Mouse (Mus musculus): Measurements from ENCODE around the gene Prkcg. TPM values are rescaled to one million over a fixed set of nuclear protein-coding genes. Genes with fewer than 3 reads are reported as not detected.

Prkcg gene
- total and polyA plus RNA-seq, 3 experiments: 0.15 to 3.0 (median 0.17) TPM

DNA sequence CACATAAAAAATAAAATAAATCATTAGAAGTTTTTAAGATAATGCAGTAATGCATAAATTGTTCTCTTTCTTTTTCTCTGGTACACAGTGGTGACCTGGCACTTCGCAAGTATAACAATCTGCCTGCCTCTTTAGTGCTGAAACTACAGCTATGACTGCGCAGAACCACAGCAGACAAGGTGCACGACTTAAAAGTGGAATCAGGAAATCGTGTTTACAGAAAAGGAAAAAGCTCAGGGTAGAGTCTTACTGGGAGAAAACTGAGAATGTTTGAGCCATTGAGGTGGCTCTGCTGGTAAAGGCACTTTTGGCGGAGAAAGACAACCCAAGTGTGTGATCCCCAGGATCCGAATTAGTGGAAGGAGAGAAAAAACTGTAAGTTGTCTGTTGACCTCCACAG is 7.2 kb upstream of the Prkcg start:
- Histone ChIP-seq H3K27me3 (replicated peaks) (no peaks in the 10 kb centered on the region), H3K27ac (ENCODE audit: insufficient read depth, low read depth) (peak overlapping the region; percentile 45), H3K9ac (ENCODE audit: insufficient read depth, low read depth) (no peak overlapping the region), H3K79me2 (replicated peaks; ENCODE audit: control insufficient read depth, extremely low read depth, insufficient read depth, poor library complexity, severe bottlenecking) (no peaks in the 10 kb centered on the region), H3K9me3 (replicated peaks; ENCODE audit: low read length) (no peaks in the 10 kb centered on the region), H3K4me1 (ENCODE audit: control insufficient read depth in 1 of 2, insufficient read depth in 2 of 2) (peaks cover 23 to 67% of the 10 kb centered on the region in 2 experiments), H3K4me3 (replicated peaks in 1 of 3; ENCODE audit: low read depth in 2 of 3, low read length in 2 of 3, poor library complexity in 1 of 3) (no peak overlapping the region), H3K4me2 (ENCODE audit: insufficient read depth, low read depth, poor library complexity, severe bottlenecking) (peak overlapping the region; percentile 50; the same call in 1 of the 2 replicates), H3K36me3 (replicated peaks in 1 of 2; ENCODE audit: control insufficient read depth in 1 of 2, insufficient read depth in 1 of 2, low read length in 1 of 2) (no peaks in the 10 kb centered on the region)
- in situ Hi-C loops (cut with MboI; ENCODE audit: low pct_ligation_motif_present, low pct_unique_long_range_greater_than_20kb, low sequenced_read_pairs): no loop called here
- TF ChIP-seq NELFE (IDR thresholded peaks at IDR 0.05; ENCODE audit: low read depth, low read length): no peak
- TF ChIP-seq MAX (IDR thresholded peaks at IDR 0.05; ENCODE audit: low read length): no peak
- TF ChIP-seq TBP (conservative IDR thresholded peaks at IDR 0.05; ENCODE audit: low read depth, low read length): peak; percentile 48; the same call in 1 of the 2 replicates
- TF ChIP-seq ZKSCAN1 (IDR thresholded peaks at IDR 0.05; ENCODE audit: borderline replicate concordance, low read depth, low read length): no peak
- TF ChIP-seq KAT2A (IDR thresholded peaks at IDR 0.05; ENCODE audit: insufficient replicate concordance, low read length): no peak
- TF ChIP-seq ZMIZ1 (IDR thresholded peaks at IDR 0.05; ENCODE audit: low read depth, low read length): no peak
- peak; percentile 82 for TF ChIP-seq CHD2 (IDR thresholded peaks at IDR 0.05; ENCODE audit: low read length)
- TF ChIP-seq GABPA (IDR thresholded peaks at IDR 0.05; ENCODE audit: insufficient replicate concordance, low read depth, low read length): no peak
- no peak for TF ChIP-seq NRF1 (IDR thresholded peaks at IDR 0.05; ENCODE audit: low read depth, low read length)
- peak; percentile 70 for TF ChIP-seq SIN3A (IDR thresholded peaks at IDR 0.05; ENCODE audit: low read length)
- no peak for TF ChIP-seq ZNF384 (IDR thresholded peaks at IDR 0.05; ENCODE audit: low read depth, low read length)
- no peak for TF ChIP-seq CTCF (conservative IDR thresholded peaks at IDR 0.05 in 1 of 2, IDR thresholded peaks at IDR 0.05 in 1 of 2; ENCODE audit: low read depth in 2 of 2, low read length in 2 of 2)
- TF ChIP-seq EP300 (IDR thresholded peaks at IDR 0.05; ENCODE audit: low read length): peak; percentile 99
- TF ChIP-seq IRF4 (IDR thresholded peaks at IDR 0.05; ENCODE audit: low read depth, low read length): peak; percentile 99
- TF ChIP-seq TCF12 (IDR thresholded peaks at IDR 0.05; ENCODE audit: low read depth, low read length): peak; percentile 98
- TF ChIP-seq UBTF (IDR thresholded peaks at IDR 0.05; ENCODE audit: low read depth, low read length): no peak
- TF ChIP-seq JUN (IDR thresholded peaks at IDR 0.05; ENCODE audit: insufficient read depth, low read depth, low read length): peak; percentile 95
- TF ChIP-seq ETS1 (conservative IDR thresholded peaks at IDR 0.05; ENCODE audit: low read depth, low read length): peak; percentile 82
- TF ChIP-seq BHLHE40 (IDR thresholded peaks at IDR 0.05; ENCODE audit: low read depth, low read length): peak; percentile 91
- TF ChIP-seq USF2 (conservative IDR thresholded peaks at IDR 0.05; ENCODE audit: low read depth, low read length): no peak
- no peak for TF ChIP-seq HCFC1 (IDR thresholded peaks at IDR 0.05; ENCODE audit: low read depth, low read length)
- peak; percentile 42; the same call in 1 of the 2 replicates for TF ChIP-seq MYC (IDR thresholded peaks at IDR 0.05; ENCODE audit: low read depth, low read length)
- TF ChIP-seq CHD1 (IDR thresholded peaks at IDR 0.05; ENCODE audit: low read depth, low read length): no peak
- TF ChIP-seq SMC3 (IDR thresholded peaks at IDR 0.05; ENCODE audit: low read depth, low read length): no peak
- TF ChIP-seq MEF2A (IDR thresholded peaks at IDR 0.05; ENCODE audit: borderline replicate concordance, low read depth, low read length): peak; percentile 95
- peak; percentile 97 for TF ChIP-seq JUND (conservative IDR thresholded peaks at IDR 0.05; ENCODE audit: low read depth, low read length)
- TF ChIP-seq RCOR1 (conservative IDR thresholded peaks at IDR 0.05; ENCODE audit: low read depth, low read length): peak; percentile 95
- no peak for TF ChIP-seq RAD21 (IDR thresholded peaks at IDR 0.05; ENCODE audit: low read depth, low read length)
- TF ChIP-seq POLR2AphosphoS2 (IDR thresholded peaks at IDR 0.05; ENCODE audit: low read depth, low read length): no peak
- no peak for TF ChIP-seq USF1 (IDR thresholded peaks at IDR 0.05; ENCODE audit: low read depth, low read length)
- TF ChIP-seq PAX5 (IDR thresholded peaks at IDR 0.05; ENCODE audit: low read length): no peak
- TF ChIP-seq MAZ (IDR thresholded peaks at IDR 0.05; ENCODE audit: low read depth, low read length): no peak
- no peak for TF ChIP-seq POLR2A (IDR thresholded peaks at IDR 0.05; ENCODE audit: low read depth, low read length)
- peak; percentile 29; the same call in 1 of the 2 replicates for TF ChIP-seq ELF1 (IDR thresholded peaks at IDR 0.05; ENCODE audit: low read depth, low read length)
- peak; percentile 72 for TF ChIP-seq MAFK (IDR thresholded peaks at IDR 0.05; ENCODE audit: insufficient replicate concordance, low read length)
- dilution Hi-C loops (cut with MboI; ENCODE audit: extremely low pct_ligation_motif_present, extremely low pct_unique_long_range_greater_than_20kb, low sequenced_read_pairs): no loop called here
- DNase-seq (ENCODE audit: extremely low read depth): peak; percentile 73
